Mouse (Mus musculus) c-Kit-positive CD71-negative TER-119-negative erythroid progenitor cells, embryonic 14.5 days (primary cell): Measurements from ENCODE around the gene Arhgap25.
A peak's percentile ranks its signal among the peaks of the same experiment; 100 is the strongest.
"Not testable (repeated sequence)": the region's sequence is repeated elsewhere in the genome, so short reads cannot be mapped to it uniquely, and the experiment has no call there.

Experiments
- DNase-seq: peaks from one replicate; pipeline ENCODE4 v3.0.0-alpha.2; 2013; ENCODE audit warnings: low read depth

Arhgap25 gene

DNA sequence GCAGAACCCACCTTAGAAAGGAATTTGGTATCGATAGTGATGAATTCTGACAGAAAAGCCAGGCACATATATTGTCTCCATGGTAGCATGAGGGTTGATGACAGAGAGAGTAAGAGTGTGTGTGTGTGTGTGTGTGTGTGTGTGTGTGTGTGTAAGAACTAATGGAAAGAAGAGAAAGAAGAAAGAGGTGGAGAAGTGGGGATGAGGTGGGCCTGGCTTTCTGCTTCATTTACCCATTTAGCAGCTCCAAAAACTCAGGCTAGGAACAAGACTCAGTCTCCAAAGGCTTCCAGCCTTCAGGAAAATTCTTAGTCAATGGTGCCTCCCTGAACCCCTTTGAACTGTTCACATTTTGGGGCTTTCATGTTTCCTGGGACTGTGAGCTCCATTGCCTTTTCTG lies 29.5 kb downstream of the Arhgap25 start:
- DNase-seq = no peak

DNA sequence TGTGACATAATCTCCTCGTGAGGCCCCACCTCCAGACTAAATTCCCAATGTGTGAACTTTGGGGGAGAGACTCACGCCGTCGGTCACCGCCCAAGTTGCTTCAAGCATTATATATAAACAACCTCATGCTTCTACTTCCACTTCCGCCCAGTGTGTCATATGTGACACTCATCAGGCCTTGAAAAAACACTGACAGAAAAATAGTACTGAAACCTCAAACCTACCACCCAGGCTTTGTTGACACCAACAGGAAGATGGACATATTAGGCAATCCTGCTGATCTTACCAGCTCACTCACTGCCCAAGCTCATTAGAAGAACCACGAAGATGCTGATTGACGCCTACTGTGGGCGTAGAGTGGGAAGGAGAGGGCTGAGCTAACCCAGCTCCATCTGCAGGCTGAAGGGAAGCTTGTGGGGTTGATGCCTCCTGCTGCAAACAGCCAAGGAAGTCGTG lies 30.2 kb downstream of the Arhgap25 start:
- DNase-seq = peak; percentile 46

DNA sequence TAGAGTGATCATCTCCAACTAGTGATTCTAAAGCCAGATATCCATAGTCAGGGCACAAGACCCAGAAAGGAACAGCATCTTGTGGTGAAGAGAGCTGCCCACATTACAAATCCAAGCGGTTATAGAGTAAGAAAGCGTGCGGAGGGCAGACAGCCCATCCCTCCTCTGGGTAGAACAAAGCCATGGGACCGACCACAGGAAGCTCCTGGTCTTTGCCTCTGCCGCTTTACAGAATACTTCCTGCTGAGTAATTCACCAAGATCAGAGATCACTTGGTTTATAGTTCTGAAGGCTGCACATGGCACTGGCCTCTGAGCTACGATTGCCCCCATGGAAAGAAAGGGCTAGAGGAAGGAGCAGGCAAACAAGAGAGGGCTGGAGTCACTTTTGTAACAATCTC lies 30.6 kb downstream of the Arhgap25 start:
- DNase-seq = no peak

DNA sequence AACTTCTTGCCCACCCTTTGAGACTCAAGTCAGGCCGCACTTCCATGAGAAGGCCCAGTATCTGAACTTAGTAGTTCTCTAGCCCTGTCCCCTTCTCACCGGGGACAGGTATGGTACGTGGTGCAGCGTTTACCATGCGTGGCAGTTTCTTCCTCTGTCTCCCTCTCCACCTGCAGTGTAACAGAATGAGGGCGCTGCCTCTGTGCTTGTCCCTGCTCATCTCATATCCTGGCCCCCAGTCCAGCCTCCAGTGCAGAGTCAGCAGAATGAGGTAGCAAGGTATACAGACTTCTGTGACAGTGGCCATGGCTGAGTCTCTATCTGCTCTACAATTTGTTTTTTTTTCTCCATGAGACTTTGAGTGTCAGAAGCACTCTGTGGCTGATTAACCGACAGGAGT lies 32.4 kb downstream of the Arhgap25 start:
- DNase-seq = no peak

DNA sequence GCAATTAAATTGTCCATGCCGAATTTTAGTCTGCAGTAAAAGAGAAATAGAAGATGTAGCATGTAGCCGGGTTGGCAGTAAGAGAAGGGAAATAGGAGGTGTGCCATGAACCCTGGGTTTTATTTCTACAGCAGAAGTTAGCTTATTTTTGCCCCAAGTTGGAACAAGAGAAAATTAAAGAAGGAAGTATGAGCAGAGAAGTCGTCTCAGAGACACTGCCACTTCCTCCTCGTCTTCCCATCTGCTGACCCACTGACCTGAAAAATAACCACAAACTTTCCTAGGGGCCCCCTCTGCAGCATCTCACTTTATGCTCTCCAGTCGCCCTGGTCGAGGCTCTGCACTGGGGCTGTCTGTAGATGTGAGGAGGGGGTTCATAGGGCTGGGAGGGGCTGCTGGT lies 33.3 kb downstream of the Arhgap25 start:
- DNase-seq = no peak

DNA sequence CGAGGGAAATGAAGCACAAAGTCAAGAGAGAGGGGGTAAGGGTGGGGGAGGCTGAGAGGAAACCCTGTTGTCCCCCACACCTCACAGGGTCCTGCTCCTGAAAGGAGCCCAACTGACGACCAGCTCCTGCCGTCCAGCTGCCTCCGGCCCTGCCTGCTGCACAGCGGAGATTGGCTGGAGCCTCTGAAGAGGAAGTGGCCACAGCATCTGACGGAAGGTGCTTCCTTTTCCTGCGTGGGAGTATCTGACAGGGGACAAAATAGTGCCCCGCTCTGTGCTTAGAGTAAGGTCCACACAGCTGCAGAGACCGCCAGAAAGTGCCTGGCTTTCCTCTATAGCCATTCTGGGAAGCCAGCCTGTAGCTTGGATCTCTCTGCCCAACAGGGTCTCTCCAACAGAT lies 36.9 kb downstream of the Arhgap25 start:
- no peak for DNase-seq

DNA sequence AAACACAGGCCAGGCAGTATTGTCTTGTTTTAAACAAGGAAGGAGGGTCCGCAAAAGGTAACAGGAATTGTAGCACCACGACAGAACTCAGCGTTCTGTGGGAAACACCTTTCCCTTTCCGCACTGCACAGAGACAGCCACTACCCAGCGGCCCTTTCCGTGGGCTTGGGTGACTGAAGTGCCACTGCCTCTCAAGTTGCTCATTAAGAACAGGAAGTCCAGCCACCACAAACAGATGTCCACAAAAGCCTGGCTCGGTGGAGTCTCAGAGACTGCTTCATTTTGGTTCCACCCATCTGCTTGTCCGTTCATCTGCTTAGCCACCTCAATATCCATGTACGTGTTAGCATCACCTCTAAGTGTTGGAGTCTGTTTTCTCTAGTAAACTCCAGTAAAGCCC lies 38.7 kb downstream of the Arhgap25 start:
- no peak for DNase-seq

DNA sequence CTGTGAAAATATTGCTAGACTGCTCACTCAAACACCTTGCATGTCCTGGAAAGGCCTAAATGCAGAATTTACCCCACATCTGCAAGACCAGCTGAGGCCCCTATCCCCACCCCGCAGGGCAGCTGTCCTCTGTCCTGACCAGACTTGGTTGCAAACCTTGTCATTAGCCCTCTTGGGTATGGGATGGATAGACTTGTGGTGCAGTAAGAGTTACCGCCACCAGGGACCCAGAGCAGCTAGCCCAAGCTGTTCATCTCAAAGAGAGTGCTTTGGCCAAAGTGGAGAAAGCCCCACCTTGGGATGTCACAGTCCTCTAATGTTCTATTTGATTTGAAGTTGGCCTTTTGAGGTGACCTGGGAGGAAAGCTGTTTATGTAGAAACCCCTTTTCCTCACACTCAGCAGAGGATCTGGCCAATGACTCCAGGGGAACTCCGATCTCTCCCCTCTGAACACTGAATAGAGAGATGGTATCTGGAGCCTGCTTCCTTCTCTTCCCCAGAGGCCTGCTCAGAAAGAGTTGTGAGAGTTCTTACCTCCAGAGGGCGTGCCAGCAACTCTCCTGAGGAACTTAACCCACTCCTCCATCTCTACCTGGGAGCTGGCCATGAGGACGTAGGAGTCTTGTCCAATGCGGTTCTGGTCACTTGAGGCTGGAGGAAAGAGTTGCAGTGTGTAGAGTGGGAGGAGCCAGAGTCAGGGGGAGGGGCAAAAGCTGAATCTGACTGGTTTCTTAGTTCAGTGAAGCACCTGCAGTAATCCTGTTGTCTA lies 45.2 kb downstream of the Arhgap25 start:
- no peak for DNase-seq

DNA sequence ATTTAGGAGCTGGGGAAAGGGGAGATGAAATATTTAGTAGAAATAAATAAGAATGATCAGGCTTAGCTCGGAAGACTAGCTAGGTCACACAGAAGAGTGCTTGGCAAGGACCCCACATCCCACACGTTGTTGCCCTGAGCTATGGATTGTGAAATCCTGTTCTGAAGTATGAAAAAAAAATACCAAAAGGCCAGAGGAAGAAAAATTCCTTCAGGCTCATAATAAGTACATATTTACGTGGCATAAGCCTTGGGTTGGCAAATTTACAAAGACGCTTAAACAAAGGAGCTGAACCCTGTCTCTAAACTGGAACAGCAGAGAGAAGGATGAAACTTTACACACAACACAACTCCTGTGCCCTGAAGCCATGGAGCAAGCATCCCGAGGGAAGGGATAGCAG lies 48.3 kb downstream of the Arhgap25 start:
- no peak for DNase-seq

DNA sequence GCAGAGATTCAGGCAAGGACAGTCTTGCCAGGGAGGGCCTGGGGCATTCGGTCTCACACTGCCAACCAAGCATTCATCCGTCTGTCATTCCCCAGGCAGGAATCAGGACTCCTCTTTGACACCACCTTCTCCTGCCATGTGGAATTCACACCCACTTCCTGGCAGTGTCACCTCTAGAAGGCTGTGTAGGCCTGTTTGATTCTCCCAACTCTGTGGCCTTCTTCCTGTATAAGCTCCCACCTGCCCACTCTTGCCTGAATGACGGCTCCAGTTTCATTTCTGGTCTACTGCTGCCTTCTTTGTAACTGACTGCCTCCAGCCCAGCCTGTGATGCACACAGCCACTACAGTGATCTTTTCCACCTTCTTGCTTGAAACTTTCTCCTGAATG lies 49.2 kb downstream of the Arhgap25 start:
- no peak for DNase-seq

DNA sequence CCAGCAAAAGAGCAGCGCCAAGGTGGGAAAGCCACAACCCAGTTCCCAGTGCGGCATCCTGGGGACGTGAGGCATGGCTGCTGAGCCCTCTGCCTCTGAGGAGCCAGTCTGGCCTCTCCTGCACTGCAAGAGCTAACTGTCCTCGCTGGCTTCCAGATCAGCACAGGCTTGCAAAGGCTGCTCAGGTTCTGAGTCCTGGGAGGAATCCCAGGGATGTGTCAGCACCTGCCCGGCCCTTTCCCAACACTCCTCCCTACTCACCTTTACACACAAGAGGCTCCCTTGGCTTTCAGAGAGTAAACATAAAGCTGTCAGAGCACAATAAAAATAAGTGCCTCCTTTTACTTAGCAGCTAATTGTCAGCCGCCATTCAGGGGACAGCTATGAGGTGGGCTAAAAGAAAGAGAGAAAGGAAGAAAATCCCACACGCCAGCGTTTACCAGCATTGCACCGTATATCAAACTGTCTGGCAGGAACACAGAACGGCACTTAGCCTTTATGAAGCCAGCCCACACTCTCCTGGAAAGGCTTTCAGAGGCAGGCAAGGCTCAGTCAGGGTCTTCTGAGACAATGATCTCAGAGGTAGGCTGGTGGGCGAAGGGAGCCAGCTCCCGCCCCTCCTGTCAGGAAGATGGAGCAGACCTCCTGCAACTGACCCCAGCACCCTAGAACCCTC lies 49.7 kb downstream of the Arhgap25 start:
- DNase-seq = no peak

DNA sequence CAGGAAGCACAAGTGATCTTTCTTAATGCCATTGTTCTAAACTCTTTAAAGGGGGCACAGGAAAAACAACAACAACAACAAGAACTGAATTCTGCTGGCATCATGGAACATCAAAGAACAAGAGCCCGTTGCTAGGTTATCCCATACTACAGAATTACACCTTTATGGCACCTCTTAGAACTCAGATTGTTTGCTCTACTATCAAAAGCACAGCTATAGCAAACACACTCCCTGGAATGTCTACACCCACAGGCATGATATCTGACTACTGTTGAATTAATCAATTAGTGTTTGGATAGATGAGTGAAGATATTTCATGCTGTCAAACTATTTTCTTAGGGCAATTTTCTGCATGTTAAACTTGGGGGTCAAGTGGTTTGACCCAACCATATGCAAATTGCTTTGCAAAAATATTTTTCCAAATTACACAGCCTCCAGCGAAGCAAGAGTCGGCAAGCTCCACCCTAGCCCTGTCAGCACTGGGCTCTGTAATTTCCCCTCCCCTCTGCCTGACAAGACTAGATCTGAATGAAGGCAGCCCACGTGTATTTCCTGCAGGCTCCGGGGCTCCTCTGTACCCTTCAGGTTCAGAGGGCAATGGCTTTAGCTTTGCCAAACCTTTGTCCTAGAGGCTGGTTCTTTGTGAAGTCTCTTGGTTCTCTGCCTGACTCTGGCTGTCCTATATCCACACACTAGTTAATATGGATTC lies 53.6 kb downstream of the Arhgap25 start:
- no peak for DNase-seq

DNA sequence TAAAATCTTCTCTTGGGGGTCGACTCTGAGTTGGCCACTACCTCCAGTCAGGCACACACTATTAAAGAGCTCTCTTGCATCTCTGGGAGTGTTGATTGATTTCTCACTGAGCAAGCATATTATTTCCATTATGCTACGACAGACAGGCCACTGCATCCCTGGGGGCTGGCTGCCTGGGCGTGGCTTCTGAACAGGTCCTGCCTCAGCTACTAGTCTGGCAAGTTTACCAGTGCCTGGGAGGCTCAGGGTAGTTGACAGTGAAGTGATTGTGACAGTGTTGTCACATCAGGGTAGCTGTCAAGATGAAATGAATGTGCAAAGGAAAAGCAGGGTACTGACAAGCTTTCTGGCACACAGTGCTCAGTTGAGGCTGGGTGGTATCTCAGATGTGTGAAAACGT lies 54.2 kb downstream of the Arhgap25 start:
- no peak for DNase-seq

DNA sequence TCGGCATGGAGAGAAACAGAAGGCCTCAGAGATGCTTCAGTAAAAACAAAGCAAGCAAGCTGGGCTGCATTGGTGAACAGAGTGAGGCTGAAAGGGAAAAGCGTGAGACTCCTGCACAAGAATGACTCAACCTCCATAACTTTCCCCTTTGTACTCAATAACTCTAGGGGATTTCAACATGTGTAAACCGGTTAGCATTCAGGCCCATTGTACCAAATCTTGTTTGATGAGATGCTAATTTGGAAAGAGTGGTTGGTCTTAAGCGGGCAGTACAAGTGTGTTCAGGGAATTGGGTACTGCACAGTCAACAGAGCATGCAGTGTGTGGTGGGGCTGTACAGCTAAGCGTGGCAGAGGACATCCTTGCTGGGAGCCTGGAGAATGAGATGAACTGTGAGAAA lies 57.8 kb downstream of the Arhgap25 start:
- no peak for DNase-seq

DNA sequence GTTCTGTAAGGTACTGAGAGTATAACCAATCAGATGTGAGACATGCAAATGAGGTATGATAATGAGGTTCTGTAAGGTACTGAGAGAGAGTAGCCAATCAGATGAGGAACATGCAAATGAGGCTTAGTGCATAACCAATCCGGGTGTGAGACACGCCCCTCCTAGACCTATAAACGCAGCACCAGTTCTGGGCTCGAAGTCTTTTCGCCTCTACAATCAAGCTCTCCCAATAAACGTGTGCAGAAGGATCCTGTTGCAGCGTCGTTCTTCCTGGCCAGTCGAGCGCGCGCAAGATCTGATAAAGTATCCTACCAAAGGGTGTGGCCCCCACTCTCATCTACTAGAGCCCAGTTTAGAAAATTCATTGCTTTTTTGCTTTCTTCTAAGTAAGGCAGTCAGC lies 63.0 kb downstream of the Arhgap25 start:
- not testable (repeated sequence) for DNase-seq

DNA sequence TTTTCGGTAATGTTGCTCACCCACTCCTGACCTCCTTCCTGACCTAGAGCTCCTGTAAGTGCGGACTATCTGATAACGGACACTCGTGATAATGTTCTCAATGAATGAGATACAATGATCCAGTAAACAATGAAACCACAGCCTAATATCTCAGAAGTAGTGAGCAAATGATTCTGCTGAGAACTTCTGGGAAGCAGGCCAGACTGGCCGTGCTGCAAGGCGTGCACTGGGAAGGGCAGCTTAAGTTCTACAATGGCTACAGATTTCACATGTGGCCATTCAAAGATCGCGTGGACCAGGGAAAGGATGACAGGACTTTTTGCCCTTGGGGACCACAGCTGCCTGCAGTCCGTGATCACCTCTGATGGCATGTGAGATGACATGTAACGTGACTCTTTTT lies 64.7 kb downstream of the Arhgap25 start:
- DNase-seq = no peak

DNA sequence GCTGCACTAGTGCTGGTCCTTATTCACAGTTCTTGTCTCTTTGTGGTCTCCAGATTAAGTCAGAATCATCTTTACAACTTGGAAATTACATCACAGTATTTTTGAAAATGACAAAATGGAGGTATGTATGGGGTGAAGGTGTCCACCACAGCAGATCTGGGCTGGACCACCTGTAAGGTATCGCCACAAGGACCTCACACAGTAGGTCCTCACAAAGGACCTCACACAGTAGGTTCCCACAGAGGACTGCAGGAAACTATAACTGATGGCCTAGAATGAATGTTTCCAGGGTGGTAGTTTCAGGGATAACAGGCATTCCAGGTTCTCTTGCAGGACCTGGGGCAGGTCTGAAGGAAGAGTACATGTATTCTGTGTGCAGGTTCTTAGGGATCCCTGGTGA lies 65.7 kb downstream of the Arhgap25 start:
- no peak for DNase-seq

DNA sequence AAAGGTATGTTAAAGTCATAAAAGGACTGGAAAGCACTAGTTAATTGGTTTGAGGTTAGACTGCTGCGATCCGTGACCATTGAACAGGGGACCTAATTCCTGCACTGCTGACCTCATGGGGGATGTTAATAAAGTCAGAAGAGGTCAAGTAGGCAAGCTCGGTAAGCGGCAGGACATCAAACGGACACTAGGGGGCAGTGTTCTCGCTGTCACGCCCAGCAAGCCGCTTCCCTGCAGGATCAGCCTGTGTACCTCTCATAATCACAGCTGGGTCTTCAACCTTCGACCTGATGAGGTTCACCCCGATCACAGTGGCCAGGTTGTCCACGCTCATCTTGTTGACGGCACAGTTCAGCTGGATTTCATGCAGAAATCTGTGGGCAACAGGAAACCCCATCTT lies 66.8 kb downstream of the Arhgap25 start:
- peak; percentile 48 for DNase-seq

DNA sequence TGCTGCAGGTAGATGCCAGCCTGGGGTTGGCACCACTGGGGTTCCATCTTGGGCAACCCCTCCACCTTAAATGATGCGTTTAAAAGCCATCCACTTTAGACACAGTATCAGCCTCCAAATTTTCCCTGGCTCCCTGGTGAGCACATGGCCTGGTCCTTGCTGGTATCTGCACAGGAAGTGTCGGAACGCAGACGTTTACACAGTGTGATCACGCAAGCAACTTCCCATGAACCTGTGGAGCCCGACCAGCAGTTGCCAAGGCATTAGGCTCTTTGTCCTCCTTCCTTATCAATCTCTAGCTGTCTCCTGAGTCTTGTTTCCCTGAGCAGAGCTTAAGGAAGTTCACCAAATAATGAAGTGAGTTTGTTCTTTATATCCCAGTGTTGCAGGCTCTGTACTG lies 77.6 kb downstream of the Arhgap25 start:
- DNase-seq = no peak

DNA sequence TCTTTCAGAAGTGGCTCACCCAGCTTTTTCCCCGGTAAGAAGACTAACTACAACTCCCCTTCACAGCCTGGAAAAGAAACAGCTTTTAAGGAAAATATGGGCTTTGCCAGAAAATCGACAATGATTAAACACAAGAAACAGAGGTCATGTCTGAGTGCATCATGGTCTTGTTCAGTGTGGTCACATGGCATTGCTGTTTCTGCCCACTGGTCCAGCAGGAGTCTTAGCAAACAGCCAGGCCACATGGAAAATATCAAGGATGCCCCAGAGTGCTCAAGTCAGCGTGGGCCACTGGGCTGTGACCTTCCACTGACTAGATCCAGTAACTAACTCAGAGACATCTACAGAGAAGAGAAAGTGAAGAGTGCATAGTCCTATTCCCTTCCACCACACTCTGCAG lies 81.3 kb downstream of the Arhgap25 start:
- no peak for DNase-seq

DNA sequence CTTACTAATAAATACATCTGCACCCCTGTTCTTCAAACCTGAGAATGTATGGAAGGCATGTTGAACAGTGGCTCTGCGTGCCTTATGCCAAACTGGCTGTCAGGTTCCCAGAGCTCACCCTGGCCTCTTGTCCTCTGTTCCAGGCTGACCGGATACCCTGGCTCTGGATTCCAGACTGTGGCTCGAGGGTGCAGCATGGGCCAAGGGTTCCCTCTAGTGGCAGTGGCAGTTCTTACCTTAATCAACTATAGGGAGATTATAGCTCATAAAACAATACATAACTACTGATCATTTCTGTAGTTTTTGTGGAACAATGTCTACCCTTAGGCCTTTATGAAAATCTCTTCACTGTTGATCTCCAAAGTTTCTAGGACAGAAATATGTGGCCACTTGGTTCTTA lies 82.0 kb downstream of the Arhgap25 start:
- DNase-seq = no peak

DNA sequence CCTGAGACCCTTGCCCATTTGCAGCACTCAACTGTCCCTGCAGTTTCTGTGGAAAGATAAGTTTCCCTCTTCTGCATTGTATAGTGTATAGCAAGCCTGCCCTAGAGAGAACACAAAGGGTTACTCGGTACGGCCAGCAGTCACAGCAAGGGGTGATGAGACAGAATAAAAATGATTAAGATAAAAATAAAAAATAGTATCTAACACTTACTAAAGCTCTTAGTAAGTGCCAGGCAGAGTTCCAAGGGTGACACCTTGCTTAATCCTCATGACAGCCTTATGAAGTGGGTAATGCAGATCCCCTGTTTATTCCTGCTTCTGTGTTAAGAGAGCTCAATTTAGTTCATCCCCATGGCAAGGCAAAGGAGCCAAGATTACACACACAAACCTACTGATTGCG lies 83.5 kb downstream of the Arhgap25 start:
- DNase-seq = no peak

DNA sequence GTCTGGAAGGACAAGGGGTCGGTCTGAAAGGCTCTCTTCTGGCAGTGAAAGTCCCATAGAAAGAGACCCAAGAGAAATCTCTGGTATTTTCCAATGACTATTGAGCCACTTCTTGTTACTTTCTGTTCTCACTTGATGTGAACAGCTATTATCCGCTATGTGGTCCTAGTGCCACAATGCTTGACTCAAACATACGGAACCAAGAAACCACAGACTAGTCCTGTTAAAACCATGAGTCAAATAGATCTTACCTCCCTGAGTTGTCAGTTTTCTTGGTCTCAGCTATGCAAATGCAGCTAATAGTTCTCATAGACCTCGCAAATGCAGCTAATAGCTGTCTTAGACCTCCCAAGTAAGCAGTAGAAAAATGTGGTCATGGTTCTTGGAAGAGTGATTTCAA lies 85.8 kb downstream of the Arhgap25 start:
- no peak for DNase-seq
